Mouse (Mus musculus) heart, adult 2 months (tissue): ENCODE results near the gene Fbxw26.

Source experiments
- CTCF ChIP-seq: fragments of 200-600 bp; IDR thresholded peaks from 2 replicates; pipeline ENCODE4 v1.8.1; 2022; ENCODE audit warnings: antibody characterized with exemption, mild to moderate bottlenecking, moderate library complexity
- POLR2A ChIP-seq: fragments of 200-500 bp; IDR thresholded peaks from 2 replicates; pipeline ENCODE4 v1.6.1; 2011; ENCODE audit warnings: mild to moderate bottlenecking, low read depth, low read length, control low read depth; ENCODE audit not compliant: insufficient read depth

GRCm38 (mm10) chr9:109795221-109795620 lies 49.3 kb upstream of the Fbxw26 start:
- TF ChIP-seq POLR2A (no peak), CTCF (no peak)
